Mouse (Mus musculus): ENCODE data around the gene Cntn3.

Gene Cntn3

DNA sequence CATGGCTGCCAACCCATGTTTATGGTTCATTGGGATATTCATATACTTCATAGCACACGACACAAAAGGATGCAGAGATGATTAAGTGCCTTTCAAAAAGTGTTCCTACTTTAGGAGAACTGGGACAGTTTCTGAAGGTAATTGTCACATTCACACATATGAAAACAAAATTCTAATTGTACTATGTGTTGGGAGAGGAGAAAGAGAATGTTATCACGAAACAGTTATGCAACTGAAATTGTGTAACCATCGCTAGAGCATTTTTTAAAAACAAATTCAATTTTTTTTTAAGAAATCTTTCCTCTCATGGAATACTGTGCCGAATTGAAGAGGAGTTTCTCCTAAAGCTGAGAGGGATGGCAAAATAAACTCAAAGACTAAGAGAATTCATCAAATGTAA, 134.5 kb downstream of the Cntn3 start:
- DNase-seq, result no peak

DNA sequence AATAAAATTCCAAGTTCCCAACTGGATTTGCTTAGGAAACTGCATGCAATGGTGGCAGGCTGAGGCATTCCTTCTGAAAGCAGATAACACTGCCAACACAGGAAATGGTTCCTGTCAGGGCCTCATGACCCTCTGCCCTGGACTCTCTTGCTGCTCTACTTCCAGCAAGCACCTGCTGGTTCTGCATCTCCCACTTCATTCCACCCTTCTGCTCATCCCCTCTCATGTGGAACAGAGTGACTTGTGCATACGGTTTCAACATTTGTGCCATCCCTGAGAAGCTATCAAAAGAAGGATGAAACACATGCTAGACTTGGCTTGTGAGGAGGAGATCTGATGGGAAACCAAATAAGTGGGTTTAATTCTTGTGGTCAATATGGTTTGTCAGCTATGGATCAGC, 145.4 kb downstream of the Cntn3 start:
- no peak for DNase-seq

DNA sequence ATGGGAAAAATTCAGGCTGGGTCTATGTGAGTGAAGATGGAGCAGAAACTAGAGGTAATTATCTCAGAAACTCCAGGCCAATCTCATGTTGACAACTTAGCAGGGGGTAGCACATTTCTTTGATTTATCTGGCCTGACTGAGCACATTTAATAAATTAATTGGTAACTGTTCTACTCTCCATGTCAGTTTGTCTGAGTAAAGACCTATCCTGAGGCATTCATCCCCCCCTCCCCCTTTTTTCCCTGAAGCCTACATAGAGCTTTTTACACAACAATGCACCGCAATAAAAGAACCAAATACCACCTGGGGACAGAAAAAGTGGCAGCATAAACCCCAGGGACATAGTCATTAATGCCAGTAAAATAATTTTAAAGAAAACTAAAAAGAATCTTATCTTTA, 151.1 kb downstream of the Cntn3 start:
- no peak for DNase-seq

DNA sequence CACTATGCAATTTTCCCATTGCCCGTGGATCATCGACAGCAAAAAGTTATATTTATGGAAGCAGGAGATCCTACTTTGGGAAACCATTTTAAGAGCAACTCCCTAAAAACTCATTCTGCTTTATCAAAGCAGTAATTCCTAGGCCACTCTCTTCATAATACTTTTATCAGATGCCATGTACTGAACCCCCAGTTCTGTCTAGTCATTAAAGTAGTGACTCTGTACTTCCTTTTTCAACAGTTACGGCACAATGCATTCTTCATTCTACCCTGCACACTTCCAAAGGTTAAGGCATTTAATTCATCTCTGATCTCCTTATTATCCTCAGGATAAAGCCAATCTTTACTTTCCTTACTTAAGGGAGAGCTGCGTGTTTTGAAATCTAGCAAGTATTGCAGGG, 184.3 kb downstream of the Cntn3 start:
- DNase-seq, result no peak

DNA sequence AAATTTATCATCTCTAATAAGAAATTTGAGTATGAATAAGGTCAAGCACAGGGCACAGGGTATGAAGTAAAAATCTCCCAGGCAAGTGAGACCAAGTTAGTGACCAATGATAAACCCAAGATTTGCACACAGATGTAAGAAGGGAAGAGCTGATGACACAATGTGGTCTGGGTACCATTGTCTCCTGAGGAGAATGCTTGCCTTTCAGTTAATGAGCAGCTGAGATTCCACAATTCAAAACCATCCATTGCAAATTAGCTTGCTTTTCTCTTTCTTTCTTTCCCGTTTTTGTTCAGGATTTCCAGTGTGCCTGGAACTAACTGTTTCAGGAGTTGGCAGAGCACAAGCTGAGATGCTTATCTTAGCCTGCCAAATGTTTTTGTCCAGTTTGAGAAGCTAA, 200.8 kb downstream of the Cntn3 start:
- DNase-seq, result no peak

DNA sequence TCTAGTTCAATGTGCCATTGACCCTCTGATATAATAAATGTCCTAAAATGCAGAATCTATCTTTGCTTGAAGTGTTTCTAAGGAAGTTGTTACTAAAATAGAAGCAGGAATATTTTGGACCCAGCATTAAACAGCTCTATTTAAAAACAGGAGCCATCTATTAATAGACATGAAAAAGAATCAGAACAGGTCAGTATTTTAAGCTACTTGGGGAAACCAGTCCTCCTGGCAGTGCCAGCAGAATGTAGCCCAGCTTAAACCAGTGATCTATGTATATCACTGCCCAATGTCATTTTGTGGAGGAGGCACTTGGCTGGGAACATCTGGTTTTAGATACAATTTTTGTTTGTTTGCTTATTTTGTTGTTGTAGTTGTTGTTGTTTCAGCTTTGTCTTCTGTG, 209.0 kb downstream of the Cntn3 start:
- DNase-seq, result no peak

DNA sequence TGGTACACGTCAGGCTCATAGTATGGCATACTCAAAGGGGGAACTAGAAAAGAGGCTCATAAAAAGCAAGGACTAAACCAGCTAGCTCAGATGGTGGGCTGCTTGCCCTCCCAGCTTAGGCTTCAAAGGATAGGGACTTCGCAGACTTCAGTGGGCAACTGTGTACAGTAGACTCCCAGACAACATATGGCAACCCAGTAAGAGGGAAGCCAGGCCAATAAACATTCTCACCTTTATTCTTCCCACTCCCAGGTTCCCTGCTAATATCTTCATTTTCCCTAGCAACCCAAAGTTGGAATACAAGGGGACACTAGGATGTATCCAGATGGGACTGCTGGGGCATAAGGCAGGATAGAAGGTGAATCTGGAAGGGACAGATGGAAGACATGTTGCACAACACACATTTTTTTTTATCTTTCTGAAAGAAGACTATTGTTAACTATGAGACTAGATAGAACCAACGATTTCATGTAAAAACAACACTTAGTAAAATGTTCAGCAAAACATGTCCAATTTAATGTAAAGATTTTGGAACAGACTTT, 209.5 kb downstream of the Cntn3 start:
- no peak for DNase-seq

DNA sequence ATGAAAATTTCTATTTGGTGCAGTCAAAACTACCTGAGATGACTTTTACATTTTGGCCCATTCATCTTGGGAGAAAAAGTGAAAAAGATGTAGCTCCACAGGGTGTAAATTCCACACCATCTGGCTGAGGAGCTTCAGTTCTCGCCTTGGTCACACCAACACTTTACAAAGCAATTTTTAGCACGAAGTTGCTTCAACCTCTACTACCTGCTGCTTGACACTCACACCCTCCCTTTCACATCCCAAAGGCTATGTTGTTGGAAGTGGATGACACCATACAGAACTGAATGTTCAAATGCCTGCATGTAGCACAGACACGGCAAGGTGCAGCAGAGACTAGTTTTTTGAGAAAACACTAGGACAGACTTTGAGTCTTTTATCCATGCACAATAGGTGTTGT, 240.8 kb downstream of the Cntn3 start:
- DNase-seq, result no peak

DNA sequence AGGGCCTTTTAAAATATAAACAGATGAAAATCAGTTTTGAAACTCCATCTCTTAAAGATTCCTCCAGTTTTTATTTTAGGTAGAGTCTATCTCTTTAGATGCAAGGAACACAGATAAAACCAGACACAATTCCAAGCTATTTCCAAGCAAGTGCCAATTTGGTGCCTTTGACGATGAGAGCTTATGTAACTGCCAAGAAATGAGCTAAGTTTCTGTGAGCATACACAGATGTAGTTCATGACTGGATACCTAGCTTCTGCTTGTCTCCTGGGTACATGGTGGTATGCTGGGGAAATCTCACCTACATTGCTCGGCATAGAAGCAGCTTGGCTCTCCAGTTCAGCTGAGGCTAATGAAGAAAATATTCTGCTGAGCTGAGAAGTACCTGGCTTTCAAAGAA, 246.2 kb downstream of the Cntn3 start:
- no peak for DNase-seq

DNA sequence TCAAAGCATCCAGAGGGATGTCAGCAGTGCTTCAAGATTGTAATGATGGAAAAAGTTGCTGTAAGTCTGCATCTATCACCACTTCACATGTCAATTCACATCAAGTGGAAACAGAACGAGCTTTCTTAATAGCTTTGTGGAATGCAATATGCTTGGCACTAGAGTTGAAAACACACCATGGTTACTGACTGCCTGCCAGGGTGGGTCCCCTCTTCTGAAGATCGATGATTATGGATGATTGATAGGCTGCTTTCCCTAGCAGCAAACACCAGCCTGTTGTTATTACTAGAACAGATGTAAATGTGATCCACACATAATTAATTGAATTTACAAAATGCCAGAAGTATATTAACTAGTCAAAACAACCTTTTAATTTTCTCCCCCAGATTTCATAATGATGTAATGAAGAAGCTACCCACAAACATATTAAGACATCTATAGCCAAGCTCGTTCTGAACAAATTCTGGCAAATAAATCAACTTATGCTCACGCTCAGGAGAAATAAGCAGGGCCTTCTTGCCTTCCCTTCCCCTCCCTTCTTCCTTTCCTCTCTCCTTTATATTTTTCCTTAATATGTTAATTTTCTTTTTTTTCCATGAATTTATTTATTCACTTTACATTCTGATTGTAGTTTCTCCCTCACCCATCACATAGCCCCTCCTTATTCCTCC, 250.2 kb downstream of the Cntn3 start:
- DNase-seq, result no peak

DNA sequence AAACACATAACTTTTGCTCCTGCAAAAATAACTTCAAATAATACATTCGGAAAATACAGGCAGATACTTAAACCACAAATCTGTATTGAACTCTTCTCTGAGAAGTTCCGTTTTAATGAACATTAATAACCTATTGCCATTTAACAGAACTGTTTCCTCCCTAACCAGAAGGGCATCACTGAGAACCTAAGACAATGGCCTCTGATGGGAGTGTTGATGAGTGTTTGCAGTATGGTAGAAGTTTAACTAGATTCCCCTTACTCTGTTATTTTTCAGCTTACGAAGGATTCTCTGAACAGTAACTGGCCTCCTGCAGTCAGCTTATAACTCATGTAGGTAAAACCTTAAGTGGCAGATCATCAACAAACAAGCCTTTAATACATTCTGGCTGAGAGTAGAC, 253.1 kb downstream of the Cntn3 start:
- no peak for DNase-seq

DNA sequence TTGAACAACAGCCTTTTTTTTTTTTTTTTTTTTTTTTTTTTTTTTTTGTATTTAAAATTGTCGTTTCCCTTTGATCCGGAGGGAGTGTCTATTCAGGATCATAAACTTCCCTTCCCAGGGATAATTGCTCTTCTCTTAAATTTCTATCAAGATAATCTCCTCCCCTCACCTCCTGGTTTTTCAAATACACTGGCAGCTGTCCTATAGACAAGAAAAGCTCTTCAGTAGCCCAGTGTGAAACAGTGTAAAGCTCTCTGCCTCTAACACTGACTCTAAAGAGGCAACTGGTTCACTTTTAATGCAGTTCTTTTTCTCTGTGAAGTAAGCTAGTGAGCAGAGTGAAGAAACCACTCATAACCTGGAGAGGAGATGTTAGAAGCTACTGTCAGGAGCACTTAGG, 290.0 kb downstream of the Cntn3 start:
- DNase-seq, result no peak

DNA sequence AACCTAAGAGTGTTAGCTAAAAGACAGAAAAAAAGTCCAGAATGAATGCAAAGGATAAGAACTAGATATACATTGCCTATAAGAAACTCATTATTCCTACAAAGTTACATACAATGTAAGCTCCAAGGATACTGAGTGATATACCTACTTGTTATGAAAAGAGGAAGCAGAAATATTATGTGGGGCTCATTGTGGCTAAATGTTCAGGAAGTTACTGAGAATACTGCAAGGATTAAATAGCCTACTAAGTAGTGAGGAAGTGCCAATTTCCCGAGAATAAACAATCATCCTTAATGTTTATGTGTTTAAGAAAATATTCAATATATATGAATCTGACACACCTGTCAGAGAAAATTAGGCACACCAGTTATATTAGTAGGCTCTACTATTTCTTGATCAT, 341.9 kb downstream of the Cntn3 start:
- DNase-seq, result no peak

DNA sequence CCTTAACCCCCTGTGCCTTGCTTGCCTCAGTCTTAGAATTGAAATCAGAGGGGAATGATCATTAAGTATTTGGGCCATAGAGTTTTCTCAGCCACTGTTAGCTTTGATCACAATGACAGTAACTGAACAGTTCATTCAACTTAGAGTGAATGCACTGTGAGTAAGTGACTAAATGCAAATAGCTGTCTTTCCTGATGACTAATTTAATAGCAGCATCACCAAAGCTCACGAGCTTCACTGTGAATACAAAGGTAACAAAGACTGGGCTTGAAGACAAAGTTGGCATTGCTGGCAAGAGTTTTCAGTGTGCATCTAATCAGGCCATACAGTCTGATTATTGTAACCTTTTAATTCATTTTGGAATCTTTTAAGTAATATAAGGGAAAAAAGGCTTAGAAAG, 386.6 kb downstream of the Cntn3 start:
- DNase-seq, result no peak

DNA sequence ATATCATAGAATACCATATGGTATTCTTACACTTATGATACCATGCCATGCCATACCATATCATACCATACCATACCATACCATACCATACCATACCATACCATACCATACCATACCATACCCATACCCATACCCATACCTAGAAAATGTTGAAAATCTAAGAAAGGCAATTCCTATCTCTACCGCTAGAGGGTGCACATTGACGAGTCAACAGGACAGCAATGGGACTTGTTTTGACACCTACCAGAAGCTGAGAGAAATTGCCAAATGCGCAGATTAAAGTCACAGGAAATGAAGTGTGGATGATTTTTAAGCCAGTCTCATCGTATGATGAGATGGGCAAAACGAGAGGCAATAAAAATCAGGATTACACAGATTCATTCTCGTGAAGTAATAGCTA, 402.0 kb downstream of the Cntn3 start:
- DNase-seq, result no peak

DNA sequence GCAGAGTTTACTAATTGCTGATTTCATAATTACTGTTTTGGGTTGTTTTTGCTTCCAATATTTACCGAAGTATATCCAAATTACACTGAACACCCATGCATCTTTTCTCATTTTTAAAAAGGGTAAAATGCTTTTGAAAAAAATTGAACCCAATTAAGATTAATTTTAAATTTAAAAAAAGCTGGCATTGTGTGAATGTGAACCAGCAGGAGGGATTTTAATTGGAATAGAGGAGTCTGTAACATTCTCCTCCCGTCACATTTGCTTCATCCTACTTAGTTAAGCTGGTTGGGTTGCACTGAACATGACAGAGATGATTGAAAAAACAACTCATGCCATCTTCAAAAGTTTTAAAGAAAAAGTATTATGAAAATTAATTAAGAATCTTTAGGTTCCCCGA, 411.7 kb downstream of the Cntn3 start:
- DNase-seq, result no peak

DNA sequence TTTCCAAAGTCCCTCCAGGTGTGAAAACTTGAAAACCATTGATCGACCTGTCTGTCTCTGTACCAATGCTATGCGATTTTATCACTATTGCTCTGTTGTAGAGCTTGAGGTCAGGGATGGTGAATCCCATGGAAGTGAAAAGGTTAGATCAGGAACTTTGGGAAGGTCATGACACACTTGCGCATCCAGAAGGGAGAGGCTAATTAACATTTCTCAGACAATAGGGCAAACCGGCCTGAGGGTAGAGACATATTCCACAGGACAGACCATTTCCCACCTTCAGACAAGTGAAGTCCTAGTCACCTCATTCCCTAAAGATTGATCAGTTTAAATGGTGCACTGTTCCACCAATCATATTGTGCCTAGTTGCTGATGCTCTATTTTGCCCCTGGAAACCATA, 451.2 kb downstream of the Cntn3 start:
- no peak for DNase-seq

DNA sequence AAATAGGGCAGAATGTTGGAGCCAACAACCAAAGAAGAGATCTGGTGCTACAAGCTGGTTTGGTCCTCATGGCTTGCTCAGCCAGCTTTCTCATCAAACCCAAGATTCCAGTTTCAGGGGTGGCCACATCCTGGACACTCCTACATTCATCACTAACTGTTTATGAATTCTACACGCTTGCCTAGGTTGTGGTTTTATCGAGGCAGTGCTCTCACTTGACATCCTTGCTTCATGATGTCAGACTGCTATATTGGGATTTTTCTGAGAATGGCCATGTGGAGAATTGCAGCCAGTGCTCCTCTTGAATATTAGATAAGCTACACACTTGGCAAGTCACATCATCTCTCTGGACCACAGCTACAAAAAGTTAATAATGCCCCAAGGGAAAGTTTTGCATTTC, 452.9 kb downstream of the Cntn3 start:
- no peak for DNase-seq

DNA sequence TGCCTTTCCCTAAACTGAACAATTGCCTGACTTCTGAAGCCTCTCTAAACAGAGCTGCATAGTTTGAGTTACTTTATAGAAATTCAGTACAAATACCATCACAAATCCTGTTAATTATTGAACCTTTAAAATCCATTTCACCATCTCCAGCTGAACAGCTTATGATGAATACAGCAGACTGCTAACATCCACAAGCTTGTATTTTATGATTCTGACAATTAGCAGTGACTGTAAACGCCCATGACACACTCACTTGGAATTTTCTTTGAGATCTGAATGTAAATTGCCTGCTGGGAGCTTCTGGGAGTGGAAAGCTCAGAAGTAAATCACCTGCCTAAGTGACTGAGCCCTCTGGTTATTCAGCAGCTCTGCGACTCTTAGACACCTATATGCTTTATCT, 459.3 kb downstream of the Cntn3 start:
- no peak for DNase-seq
